Mouse (Mus musculus) brain, embryonic 14.5 days (tissue): ENCODE measurements at regions not wholly inside any gene's neighbourhood (a gene's known extent, or its start where the extent isn't known, plus 50 kb on each side); places are given as distances from the start of the nearest gene placed in this dataset.

ENCODE experiments used
- CTCF ChIP-seq: fragments of 200-500 bp; IDR thresholded peaks from 2 replicates; pipeline ENCODE4 v1.5.1; 2012; ENCODE audit warnings: inconsistent platforms, mild to moderate bottlenecking, moderate library complexity, borderline replicate concordance; ENCODE audit not compliant: insufficient read depth, insufficient read length; ENCODE audit errors: extremely low read depth
- POLR2A ChIP-seq: fragments of 200-500 bp; IDR thresholded peaks from 2 replicates; pipeline ENCODE4 v1.6.1; 2012; ENCODE audit warnings: mild to moderate bottlenecking, inconsistent platforms, borderline replicate concordance; ENCODE audit not compliant: poor library complexity, insufficient read depth, insufficient read length, severe bottlenecking; ENCODE audit errors: extremely low read depth

DNA sequence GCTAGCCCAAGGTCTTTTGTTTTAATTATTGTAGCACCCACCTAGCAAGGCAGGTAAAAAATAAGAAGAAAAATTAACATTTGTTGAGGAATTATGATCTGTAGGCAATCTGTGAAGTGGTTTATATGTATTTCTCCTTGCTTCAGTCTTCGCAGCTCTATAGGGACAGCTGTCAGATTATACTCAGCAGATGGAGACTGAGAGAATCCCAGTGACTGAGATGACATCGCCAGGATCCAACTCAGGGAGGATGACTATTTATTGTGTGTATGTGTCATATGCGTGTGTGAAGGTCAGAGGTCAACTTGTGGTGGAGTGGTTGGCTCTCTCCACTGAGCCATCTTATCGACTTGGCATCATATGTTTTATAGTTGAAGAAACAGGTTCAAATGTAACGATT is 362.0 kb upstream of the Chd6 start:
- TF ChIP-seq POLR2A = no peak
- no peak for TF ChIP-seq CTCF
